Mouse (Mus musculus) spleen, adult 2 months (tissue): ENCODE results near the gene Engase.

Experiments used
- CTCF ChIP-seq: fragments of 200-500 bp; IDR thresholded peaks from 2 replicates; pipeline ENCODE4 v1.5.1; 2011; ENCODE audit warnings: mild to moderate bottlenecking, inconsistent platforms; ENCODE audit not compliant: insufficient read depth, insufficient read length, insufficient replicate concordance; ENCODE audit errors: extremely low read depth
- POLR2A ChIP-seq: fragments of 200-500 bp; IDR thresholded peaks from 2 replicates; pipeline ENCODE4 v1.6.1; 2011; ENCODE audit warnings: low read depth, low read length, inconsistent platforms

- TF ChIP-seq POLR2A: no peak
- TF ChIP-seq CTCF: no peak
Observed at GRCm38 (mm10) chr11:118530313-118530712, 53.7 kb downstream of the Engase start.
